Mouse (Mus musculus) brain, embryonic 14.5 days (tissue): ENCODE measurements around the gene Raver2. TPM values are rescaled to one million over a fixed set of nuclear protein-coding genes. Genes with fewer than 3 reads are reported as not detected.
"Not testable (repeated sequence)": the region's sequence is repeated elsewhere in the genome, so short reads cannot be mapped to it uniquely, and the experiment has no call there.

Experiments used
- DNase-seq: peaks from one replicate; pipeline ENCODE4 v3.0.0-alpha.2; 2011; ENCODE audit warnings: low read depth
- CTCF ChIP-seq: fragments of 200-500 bp; IDR thresholded peaks from 2 replicates; pipeline ENCODE4 v1.5.1; 2012; ENCODE audit warnings: inconsistent platforms, mild to moderate bottlenecking, moderate library complexity, borderline replicate concordance; ENCODE audit not compliant: insufficient read depth, insufficient read length; ENCODE audit errors: extremely low read depth
- POLR2A ChIP-seq: fragments of 200-500 bp; IDR thresholded peaks from 2 replicates; pipeline ENCODE4 v1.6.1; 2012; ENCODE audit warnings: mild to moderate bottlenecking, inconsistent platforms, borderline replicate concordance; ENCODE audit not compliant: poor library complexity, insufficient read depth, insufficient read length, severe bottlenecking; ENCODE audit errors: extremely low read depth
- polyA plus RNA-seq: library from polyadenylated mRNA; depleted of rRNA; stranded (reverse); fragments of >200 nt; gene quantifications from 2 replicates; pipeline ENCODE4 v1.2.3, GENCODE M21; 2012

Raver2 gene
- polyA plus RNA-seq, 1 experiment: 10.3 TPM

DNA sequence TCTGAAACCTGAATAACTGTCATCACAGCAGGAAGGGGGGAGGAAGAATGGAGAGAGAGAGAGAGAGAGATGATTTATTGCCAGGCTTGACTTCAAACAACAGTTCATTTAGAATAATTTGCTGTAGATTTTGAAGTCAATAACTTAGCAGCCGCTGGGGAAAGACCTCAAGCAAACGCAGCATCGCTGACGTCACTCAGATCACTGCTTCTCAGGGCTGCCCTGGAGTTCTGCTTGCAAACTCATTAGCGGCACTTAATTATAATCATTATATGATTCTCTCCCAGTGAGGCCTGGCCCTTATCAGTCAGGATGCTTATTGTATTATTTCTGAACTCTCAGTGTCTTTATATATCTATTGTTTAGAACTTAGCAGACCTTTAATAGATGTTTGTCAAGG lies 2.4 kb upstream of the Raver2 start:
- DNase-seq: peak; percentile 64
- no peak for TF ChIP-seq CTCF
- no peak for TF ChIP-seq POLR2A

DNA sequence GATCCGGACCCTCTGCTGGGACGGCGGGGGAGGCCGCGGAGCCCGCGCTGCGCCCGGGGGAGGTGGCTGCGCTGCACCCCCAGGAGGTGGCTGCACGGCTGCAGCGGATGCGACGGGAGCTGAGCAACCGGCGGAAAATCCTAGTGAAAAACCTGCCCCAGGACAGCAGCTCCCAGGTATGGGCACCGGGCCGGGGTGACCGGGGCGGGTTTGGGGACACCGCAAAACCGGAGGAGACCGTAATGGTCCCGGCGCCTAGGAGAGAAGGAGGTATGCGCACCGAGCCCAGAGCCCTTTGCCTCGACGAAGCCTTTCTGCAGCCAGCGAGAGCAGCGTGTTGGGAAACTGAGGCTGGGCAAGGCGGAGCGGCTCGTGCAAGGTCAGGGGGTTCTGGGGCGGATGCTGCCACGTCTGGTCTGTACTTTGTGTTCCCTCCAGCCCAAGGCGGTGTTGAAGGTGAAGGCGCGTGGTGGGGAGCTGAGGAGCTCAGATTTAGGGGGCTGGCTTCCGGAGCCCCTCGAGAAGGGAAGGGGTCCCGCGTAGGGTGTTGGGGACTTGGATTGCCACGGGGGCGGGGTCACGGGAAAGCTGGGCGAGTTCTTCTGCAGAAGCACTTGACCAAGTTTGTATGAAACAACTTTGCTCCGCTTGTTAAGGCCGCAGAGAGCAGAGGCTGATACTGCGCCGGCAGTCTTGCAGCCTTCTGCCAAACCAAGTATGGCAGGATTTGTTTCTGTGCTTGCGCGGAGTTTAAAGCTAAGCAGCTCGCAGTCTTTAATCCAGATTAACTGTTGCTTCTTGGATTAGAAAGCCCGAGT lies 580 bp downstream of the Raver2 start:
- peak; percentile 75 for DNase-seq
- TF ChIP-seq CTCF (no peak), POLR2A (no peak)

GRCm38 (mm10) chr4:101071570-101071969 lies 2.8 kb downstream of the Raver2 start:
- no peak for TF ChIP-seq POLR2A
- no peak for TF ChIP-seq CTCF
- DNase-seq: no peak

GRCm38 (mm10) chr4:101076425-101076824 lies 7.6 kb downstream of the Raver2 start:
- no peak for DNase-seq
- no peak for TF ChIP-seq POLR2A
- TF ChIP-seq CTCF: no peak

GRCm38 (mm10) chr4:101080016-101080415 lies 11.2 kb downstream of the Raver2 start:
- no peak for DNase-seq
- TF ChIP-seq CTCF: no peak
- TF ChIP-seq POLR2A: no peak

DNA sequence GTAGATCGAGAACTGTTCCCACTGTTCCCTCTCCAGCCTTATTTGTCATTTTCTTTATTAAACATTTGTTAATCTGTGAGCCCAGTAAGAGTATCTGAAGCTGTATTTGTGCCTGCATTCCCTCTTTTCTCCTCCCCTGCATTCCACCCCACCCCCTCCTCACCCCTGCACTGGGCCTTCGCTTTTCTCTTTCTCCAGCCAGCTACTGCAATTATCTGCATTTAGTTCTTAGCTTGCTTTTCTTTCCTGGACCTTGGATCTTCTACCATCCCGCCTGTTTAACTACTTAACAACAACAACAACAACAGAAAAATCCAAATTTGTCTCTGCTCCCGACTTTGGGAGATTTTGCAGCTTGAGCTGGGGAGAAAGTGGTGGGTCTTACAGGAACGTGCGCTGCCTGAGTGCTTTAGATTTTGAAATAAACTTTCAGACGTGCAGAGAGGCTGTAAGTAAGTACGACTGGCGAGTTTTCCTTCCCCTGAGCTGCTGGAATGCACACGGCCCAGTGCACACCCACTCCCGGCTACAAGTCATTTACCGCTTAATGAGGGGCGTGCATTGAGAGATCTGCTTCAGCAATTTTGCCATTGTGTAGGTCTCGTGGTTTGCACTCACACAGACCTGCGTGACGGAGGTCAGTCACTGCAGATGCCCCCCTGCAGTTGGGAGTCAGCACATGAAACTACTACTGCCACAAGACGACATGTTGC lies 13.5 kb downstream of the Raver2 start:
- peak; percentile 85 for DNase-seq
- TF ChIP-seq POLR2A: no peak
- TF ChIP-seq CTCF: no peak

- no peak for DNase-seq
- TF ChIP-seq POLR2A (no peak), CTCF (no peak)
Observed at GRCm38 (mm10) chr4:101084863-101085262, 16.1 kb downstream of the Raver2 start.

DNA sequence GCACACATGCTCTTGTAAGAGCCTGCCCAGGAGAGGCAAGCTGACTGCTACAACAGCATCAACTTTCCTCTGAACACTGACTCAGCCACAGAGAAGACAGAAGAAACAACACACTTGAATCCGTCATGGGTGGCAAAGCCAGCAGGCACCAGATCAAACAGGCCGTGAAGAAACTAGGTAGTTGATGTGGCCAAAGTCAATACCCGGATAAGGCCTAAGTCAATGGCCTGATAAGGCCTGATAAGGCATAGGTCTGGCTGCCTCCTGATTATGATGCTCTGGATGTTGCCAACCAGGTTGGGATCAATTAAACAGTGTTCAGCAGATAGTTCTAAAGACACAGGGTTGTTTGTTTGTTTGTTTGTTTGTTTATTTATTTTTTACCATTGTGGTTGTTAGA lies 17.3 kb downstream of the Raver2 start:
- no peak for DNase-seq
- no peak for TF ChIP-seq CTCF

DNA sequence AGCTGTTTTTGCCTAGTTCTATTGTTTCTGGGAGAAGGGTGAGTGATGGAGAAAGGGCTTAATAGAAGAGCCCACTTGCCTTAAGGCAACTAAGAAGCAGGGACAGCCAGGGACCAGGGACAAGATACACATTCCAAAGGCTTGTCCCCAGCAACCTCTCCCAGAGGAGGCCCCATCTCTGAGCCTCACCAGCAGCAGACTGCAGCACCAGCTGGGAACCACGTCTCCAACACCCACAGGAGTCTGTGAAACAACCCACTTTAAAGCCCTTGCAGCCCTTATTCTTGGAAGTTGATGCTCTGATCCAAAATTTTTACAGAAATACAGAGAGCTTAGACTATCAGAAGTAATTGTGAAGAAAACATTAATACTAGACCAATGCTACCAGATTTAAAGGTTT lies 18.9 kb downstream of the Raver2 start:
- TF ChIP-seq CTCF (no peak), POLR2A (no peak)
- DNase-seq: no peak

DNA sequence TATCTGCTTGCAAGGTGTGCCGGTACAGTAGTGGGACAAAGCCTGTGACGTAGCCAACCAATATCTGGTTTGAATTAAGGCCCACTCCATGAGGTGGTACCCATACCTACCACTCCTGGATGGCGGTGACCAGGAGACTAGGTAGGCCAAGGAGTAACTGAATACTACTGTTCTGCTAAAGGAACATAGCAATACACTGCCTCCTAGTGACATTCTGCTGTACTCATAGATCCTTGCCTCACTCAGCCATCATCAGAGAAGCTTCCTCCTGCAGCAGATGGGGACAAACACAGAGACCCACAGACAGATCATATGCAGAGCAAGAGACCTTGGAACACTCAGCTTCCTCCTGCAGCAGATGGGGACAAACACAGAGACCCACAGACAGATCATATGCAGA lies 21.8 kb downstream of the Raver2 start:
- DNase-seq: not testable (repeated sequence)

DNA sequence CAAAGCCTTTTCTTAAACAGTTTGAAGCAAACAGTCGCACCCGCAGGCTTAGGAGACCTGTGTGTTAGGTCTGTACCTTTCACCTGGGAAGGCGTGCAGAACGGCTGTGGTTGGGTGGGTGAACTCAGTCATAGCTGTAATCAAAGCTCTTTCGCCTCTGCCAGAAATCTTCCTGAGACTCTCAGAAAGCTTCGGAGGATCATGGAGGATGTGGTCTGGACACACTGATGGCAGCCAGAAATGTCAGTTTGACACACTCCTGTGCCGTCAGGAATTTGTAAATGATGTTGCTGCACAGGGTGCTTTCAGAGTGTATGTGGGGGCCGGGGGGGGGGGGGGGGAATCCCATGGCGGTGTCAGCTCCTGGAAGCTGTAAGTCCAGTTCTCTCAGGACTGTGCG lies 24.5 kb downstream of the Raver2 start:
- DNase-seq: no peak
- no peak for TF ChIP-seq POLR2A
- TF ChIP-seq CTCF: no peak

DNA sequence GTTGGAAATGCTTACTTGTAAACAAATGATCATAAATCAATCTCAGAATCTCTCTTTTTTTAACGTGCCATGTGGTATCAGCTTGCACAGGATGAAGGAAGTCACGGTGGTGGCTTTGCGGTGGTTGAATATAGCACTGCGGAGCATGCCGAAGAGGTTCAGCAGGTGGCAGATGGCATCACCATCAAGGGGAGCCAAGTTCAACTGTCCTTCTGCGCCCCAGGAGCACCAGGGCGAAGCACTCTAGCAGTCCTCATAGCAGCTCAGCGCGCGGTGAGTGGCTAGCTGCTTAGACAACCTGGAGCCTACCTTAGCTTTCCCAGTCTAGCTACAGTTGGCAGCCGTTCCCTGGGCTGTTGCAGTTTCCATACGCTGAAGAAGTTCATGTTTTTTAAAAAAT lies 38.3 kb downstream of the Raver2 start:
- no peak for DNase-seq
- TF ChIP-seq CTCF (no peak), POLR2A (no peak)

DNA sequence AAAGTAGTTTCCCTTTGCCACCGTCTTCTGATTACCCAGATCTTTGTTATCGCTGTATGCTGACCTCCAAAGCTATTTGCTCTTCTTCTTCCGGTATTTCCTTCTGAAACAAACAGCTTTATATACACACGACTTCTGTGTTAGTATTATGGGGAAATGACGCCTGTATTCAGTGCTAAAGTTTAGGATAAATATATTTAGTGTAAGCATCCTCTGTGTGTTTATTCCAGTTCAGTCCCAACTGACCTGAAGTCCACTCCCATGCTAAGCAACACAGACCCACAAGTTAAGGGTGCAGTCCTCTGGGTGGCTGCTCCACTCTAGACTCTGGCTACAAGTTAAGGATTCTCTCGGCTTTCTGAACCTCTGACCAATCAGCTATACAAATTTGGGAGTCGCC lies 52.2 kb downstream of the Raver2 start:
- TF ChIP-seq CTCF (no peak), POLR2A (no peak)
- DNase-seq: no peak
